Mouse (Mus musculus) stomach, embryonic 14.5 days (tissue): ENCODE measurements around the gene 4933428G20Rik. TPM values are rescaled to one million over a fixed set of nuclear protein-coding genes. Genes with fewer than 3 reads are reported as not detected.
A peak's percentile ranks its signal among the peaks of the same experiment; 100 is the strongest.

Experiments
- ATAC-seq: fragments of 200-750 bp; cut with Nextera tagmentation; 2 replicates; pipeline ENCODE4 v1.8.0; 2017; ENCODE audit warnings: low read depth, moderate TSS enrichment; ENCODE audit not compliant: insufficient number of reproducible peaks, insufficient read depth, low FRiP score
- H3K27ac ChIP-seq: fragments of 300-500 bp; sonication (generic); 2 replicates; pipeline ENCODE4 v1.5.1; 2014; ENCODE audit warnings: mild to moderate bottlenecking, low read length, moderate library complexity, mixed read lengths
- H3K27me3 ChIP-seq: fragments of 300-500 bp; sonication (generic); 2 replicates; pipeline ENCODE4 v1.6.1; 2014; ENCODE audit warnings: low read length, control low read depth, mixed read lengths; ENCODE audit not compliant: control insufficient read depth, insufficient read depth
- H3K36me3 ChIP-seq: fragments of 300-500 bp; sonication (generic); 2 replicates; pipeline ENCODE4 v1.6.1; 2014; ENCODE audit warnings: mild to moderate bottlenecking, control low read depth, low read length, moderate library complexity, mixed read lengths; ENCODE audit not compliant: control insufficient read depth, insufficient read depth
- H3K4me1 ChIP-seq: fragments of 300-500 bp; sonication (generic); 2 replicates; pipeline ENCODE4 v1.6.1; 2014; ENCODE audit warnings: low read length, control low read depth, mixed read lengths; ENCODE audit not compliant: control insufficient read depth, insufficient read depth
- H3K4me2 ChIP-seq: fragments of 300-500 bp; sonication (generic); replicated peaks from 2 replicates; pipeline ENCODE4 v1.6.1; 2014; ENCODE audit warnings: low read depth, low read length, control low read depth
- H3K4me3 ChIP-seq: fragments of 300-500 bp; sonication (generic); 2 replicates; pipeline ENCODE4 v1.5.1; 2014; ENCODE audit warnings: low read depth, low read length, control low read depth
- H3K9ac ChIP-seq: fragments of 300-500 bp; sonication (generic); replicated peaks from 2 replicates; pipeline ENCODE4 v1.6.1; 2014; ENCODE audit warnings: low read depth, mild to moderate bottlenecking, control low read depth, low read length, moderate library complexity, mixed read lengths
- H3K9me3 ChIP-seq: fragments of 300-500 bp; sonication (generic); 2 replicates; pipeline ENCODE4 v1.6.1; 2016; ENCODE audit warnings: low read depth, low read length, control low read depth; ENCODE audit not compliant: control insufficient read depth
- WGBS: fragments of 180-500 bp; shearing (Covaris S2); extraction: QIAGEN DNeasy Blood & Tissue Kit; methylation state at CpG from one replicate; pipeline ENCODE4 v1.1.7; 2014; 5-methylcytosine and 5-hydroxymethylcytosine counted together
- polyA plus RNA-seq: library from polyadenylated mRNA; unstranded; fragments of >200 nt; fragmentation: Nextera tagmentation; extraction: Ambion mirVana; gene quantifications from 2 replicates; pipeline ENCODE4 v1.2.1, GENCODE M21; 2014

Gene 4933428G20Rik
- polyA plus RNA-seq, 1 experiment from 2014 or later: 0.35 TPM

DNA sequence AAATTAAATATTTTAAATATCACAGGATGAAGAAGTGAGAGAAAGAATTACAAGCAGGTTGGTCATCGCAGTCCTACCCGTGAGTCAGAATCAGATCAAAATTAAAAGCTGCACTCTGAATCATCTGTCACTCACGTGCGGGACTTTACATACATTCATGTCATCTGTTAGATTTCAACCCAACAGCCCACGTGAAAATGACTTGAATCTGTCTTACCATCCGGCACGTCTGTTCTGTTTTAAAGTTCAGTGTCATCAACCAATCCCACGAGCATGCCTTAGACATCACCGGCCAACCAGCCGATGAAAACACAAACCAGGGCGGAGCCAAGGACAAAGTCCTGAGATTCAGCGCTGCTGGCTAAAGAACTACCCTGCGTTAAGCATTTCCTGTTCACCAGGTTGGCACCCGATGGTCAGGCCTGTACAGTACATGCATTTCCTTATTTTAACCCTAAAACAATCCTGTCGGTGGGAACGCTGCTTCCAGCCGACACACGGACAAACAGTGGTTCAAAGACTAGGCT, 28.2 kb upstream of the 4933428G20Rik start:
- no peaks in the 10 kb centered on the region for H3K36me3 ChIP-seq
- no peak overlapping the region for H3K4me2 ChIP-seq
- no peaks in the 10 kb centered on the region for H3K9me3 ChIP-seq
- H3K4me1 ChIP-seq: peaks cover 12% of the 10 kb centered on the region; the same call in 1 of the 2 replicates
- 72% methylated on average over 18 of the region's 18 CpGs for WGBS
- no peak overlapping the region for H3K4me3 ChIP-seq
- peaks cover 16% of the 10 kb centered on the region for H3K27me3 ChIP-seq
- H3K9ac ChIP-seq: no peak overlapping the region
- no peak for ATAC-seq
- H3K27ac ChIP-seq: no peak overlapping the region

DNA sequence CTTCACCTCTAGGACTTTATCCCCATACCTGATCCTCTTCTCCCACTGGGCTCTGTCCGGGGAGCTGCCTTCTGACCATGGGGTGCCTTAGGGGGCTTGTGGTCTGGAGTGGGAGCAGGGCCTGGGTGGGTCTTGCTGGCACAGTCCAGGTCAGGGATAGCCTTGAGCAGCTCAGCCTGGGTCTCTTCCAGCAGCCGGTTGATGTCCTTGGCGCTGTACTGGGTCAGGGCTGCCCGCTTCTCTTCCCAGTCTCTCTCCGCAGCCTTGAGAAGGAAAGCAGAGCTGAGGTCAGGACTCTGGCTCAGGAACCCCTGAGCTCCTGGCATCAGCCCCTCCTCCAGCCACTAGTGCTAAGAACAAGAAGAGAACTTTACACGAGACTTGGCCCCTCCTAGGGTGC, 25.2 kb upstream of the 4933428G20Rik start:
- Histone ChIP-seq H3K9me3 (no peaks in the 10 kb centered on the region), H3K9ac (no peak overlapping the region), H3K4me1 (0 out of 2 replicates have a peak, but pooled peaks cover 5% of the 10 kb centered on the region), H3K27me3 (no peaks in the 10 kb centered on the region), H3K36me3 (no peaks in the 10 kb centered on the region), H3K27ac (no peak overlapping the region), H3K4me3 (no peak overlapping the region), H3K4me2 (no peak overlapping the region)
- ATAC-seq: no peak
- 89% methylated on average over 6 of the region's 6 CpGs for WGBS

DNA sequence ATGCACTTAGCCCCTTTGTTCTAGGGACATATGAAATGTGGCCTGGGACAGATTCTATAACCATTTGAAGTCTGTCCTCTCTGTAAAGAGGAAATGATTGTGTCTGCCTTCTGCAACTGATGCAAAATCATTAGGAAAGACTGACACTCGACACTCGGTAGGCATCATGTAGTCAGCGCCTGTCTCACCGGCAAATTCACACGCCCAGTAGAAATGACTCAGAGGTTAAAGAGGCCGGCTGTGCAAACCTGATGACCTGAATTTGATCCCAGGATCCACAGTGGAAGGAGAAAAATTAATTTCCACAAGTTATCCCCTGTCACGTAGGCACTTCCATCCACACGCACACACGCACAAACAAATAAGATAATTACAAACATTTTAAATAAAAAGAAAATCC, 24.2 kb upstream of the 4933428G20Rik start:
- H3K4me1 ChIP-seq: 0 out of 2 replicates have a peak, but pooled peaks cover 5% of the 10 kb centered on the region
- ATAC-seq: no peak
- H3K36me3 ChIP-seq: no peaks in the 10 kb centered on the region
- no peaks in the 10 kb centered on the region for H3K27me3 ChIP-seq
- H3K4me3 ChIP-seq: no peak overlapping the region
- H3K9ac ChIP-seq: no peak overlapping the region
- H3K9me3 ChIP-seq: no peaks in the 10 kb centered on the region
- H3K27ac ChIP-seq: no peak overlapping the region; the same call in 1 of the 2 replicates
- 33% methylated on average over 9 of the region's 9 CpGs for WGBS
- no peak overlapping the region for H3K4me2 ChIP-seq

DNA sequence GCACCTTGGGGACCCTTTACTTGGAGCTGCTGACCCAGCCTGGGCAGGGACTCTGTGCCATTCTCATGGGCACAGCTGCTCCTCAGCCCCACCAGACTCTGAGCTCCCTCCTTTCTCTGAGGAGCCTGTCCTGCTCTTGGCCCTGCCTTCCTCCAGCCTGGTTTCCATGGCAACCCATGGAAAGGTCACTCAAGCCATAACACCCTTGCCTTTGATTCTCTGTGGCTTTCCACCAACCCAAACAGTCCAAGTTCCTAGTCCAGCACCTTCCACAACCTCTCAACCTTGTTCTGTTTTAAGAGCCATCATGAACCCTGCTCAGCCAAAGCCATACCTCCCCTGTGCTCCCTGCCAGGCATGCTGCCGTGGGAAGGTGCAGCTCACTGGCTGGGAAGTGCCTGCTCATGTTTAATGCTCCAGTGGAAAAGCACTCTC, 23.7 kb upstream of the 4933428G20Rik start:
- Histone ChIP-seq H3K9me3 (no peaks in the 10 kb centered on the region), H3K27me3 (no peaks in the 10 kb centered on the region), H3K36me3 (no peaks in the 10 kb centered on the region), H3K9ac (no peak overlapping the region), H3K27ac (peak overlapping the region; percentile 15; the same call in 1 of the 2 replicates), H3K4me1 (0 out of 2 replicates have a peak, but pooled peaks cover 5% of the 10 kb centered on the region), H3K4me2 (no peak overlapping the region), H3K4me3 (no peak overlapping the region)
- ATAC-seq: no peak
- WGBS: 9% methylated on average over 1 of the region's 1 CpGs

DNA sequence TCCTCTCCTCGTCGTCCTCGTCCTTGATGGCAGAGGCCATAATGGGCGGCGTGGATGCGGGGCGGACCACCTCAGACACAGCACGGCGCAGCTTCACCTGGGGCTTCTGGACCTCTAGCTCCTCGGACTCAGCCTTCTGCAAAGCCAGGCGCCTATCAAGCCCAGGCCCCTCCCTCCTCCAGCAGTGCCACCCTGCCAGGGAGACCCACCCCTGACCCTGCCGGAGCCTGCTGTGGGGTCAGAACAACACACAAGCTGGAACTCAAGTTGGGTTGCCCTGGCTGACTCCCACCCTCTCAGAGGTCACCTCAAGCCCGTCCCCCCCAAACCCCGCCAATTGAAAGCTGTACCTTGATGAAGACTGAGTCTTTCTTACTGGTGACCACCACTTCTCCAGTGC, 23.0 kb upstream of the 4933428G20Rik start:
- H3K4me2 ChIP-seq: no peak overlapping the region
- no peaks in the 10 kb centered on the region for H3K27me3 ChIP-seq
- no peaks in the 10 kb centered on the region for H3K36me3 ChIP-seq
- 0 out of 2 replicates have a peak, but pooled peaks cover 5% of the 10 kb centered on the region for H3K4me1 ChIP-seq
- no peaks in the 10 kb centered on the region for H3K9me3 ChIP-seq
- H3K4me3 ChIP-seq: no peak overlapping the region
- 82% methylated on average over 14 of the region's 14 CpGs for WGBS
- no peak overlapping the region for H3K9ac ChIP-seq
- no peak; the same call in 1 of the 2 replicates for ATAC-seq
- no peak overlapping the region for H3K27ac ChIP-seq

DNA sequence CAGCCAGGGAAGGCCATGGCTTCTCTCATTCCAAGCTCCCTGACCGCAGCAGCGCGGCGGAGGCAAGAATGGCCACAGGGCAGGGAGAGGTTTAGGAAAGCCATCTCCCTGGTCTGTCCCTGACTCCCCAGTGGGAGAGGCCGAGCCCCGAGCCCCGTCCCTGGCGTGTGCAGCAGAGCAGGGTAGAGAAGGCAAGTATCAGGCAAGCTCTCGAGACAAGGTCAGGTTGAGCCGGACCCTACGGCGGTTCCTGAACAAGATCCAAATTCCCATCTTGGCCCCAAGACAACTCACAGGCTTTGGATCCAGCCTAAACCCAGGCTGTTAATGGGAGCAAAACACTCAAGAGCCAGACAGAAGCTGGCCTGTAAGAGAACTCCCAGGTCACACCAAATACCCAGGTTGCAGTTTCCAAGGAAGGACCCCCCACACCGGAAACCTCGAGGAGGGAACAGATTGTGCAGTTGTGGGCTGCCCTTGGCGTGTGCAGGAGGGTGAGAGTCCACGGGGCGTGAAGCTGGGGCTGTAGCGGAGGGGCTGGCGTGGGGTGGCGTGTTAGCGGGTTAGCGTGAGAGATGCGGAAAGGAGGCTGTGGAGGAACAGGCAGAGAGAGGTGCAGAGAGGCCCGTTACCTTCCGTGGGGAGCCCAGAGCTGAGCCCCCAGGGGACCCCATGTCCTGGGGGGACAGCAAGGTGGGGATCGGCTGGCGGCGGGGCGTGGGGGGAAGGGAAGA, 21.8 kb upstream of the 4933428G20Rik start:
- H3K4me2 ChIP-seq: no peak overlapping the region
- no peaks in the 10 kb centered on the region for H3K36me3 ChIP-seq
- no peak overlapping the region for H3K4me3 ChIP-seq
- H3K4me1 ChIP-seq: 0 out of 2 replicates have a peak, but pooled peaks cover 5% of the 10 kb centered on the region
- WGBS: 81% methylated on average over 29 of the region's 29 CpGs
- H3K9ac ChIP-seq: no peak overlapping the region
- H3K27me3 ChIP-seq: no peaks in the 10 kb centered on the region
- no peaks in the 10 kb centered on the region for H3K9me3 ChIP-seq
- H3K27ac ChIP-seq: no peak overlapping the region
- no peak for ATAC-seq

DNA sequence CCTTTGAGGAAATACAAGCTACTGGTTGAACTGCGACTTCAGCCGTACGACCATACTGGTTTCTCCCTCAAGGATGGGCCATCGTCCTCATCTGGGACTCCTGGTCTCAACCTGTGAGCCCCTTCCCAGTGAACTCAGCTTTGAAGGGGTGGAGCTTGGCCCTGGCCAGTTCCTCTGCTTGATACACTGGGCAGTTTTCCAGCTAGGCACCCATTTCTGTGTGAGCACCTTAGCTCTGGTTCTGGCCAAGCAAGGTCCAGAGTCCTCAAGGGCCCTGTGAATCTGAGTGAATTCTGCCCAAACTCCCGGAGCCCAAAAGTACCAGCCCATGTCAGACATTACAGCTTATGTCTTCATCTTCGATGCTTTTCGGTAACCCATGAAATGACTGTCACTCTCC, 20.4 kb upstream of the 4933428G20Rik start:
- H3K4me1 ChIP-seq: 0 out of 2 replicates have a peak, but pooled peaks cover 5% of the 10 kb centered on the region
- H3K36me3 ChIP-seq: no peaks in the 10 kb centered on the region
- no peaks in the 10 kb centered on the region for H3K27me3 ChIP-seq
- ATAC-seq: no peak
- H3K4me2 ChIP-seq: no peak overlapping the region
- H3K4me3 ChIP-seq: no peak overlapping the region
- no peak overlapping the region for H3K27ac ChIP-seq
- H3K9ac ChIP-seq: no peak overlapping the region
- WGBS: 94% methylated on average over 7 of the region's 7 CpGs
- no peaks in the 10 kb centered on the region for H3K9me3 ChIP-seq

DNA sequence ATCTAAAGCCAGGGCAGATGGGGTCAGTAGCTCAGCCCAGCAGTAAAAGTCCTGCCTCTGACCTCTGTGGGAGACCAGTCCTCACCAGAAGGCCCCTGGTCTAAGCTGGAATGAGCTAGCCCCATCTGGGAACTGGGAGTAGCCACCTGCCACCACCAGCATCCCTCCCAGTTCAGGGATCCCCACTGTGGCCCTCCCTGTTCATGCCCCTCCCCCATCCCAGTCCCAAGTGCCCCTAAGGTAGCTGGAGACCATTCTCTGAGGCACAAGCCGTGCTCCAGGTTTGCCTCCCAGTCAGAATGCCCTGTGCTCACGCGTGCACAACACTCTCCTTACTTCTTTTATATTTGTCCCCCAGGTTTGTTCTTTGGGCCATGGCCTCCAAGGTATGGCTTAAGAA, 12.9 kb upstream of the 4933428G20Rik start:
- WGBS: 72% methylated on average over 3 of the region's 3 CpGs
- Histone ChIP-seq H3K36me3 (no peaks in the 10 kb centered on the region), H3K27ac (no peak overlapping the region), H3K27me3 (no peaks in the 10 kb centered on the region), H3K9ac (no peak overlapping the region), H3K9me3 (no peaks in the 10 kb centered on the region), H3K4me3 (no peak overlapping the region), H3K4me2 (no peak overlapping the region), H3K4me1 (no peaks in the 10 kb centered on the region)
- ATAC-seq: no peak
